In the genomic region with DNA sequence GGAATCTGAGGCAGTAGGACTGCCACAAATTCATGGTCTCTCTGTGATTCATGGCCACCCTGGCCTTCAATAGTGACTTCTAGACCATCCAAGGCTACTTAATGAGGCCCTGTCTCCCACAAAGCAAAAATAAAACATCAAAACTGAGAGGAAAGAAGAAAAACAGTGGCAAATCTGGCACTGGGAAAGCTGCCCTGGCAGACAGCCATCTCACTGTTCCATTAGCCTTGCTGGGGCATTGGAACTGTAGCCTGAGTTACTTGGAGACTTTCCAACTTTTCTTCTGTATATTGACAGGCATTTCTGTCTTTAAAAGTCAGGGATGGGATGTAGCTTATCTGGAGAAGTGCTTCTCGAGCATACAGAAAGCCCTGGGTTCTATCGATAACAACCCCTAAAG, we compare ENCODE assay signal across 17 mouse cellular contexts. TPM values are rescaled to one million over a fixed set of nuclear protein-coding genes. Genes with fewer than 3 reads are reported as not detected.
DNase-seq lines count a peak whose midpoint lies in the region; ATAC-seq and TF ChIP-seq lines count a peak whose summit lies in the region.
"Had no signal": no experiment of that assay in that cellular context is flagged by ENCODE, and none has a peak within 500 bp of the region (broad histone marks: within the 10 kb centered on the region; RNA-seq: fewer than 3 reads in every experiment).

No protein-coding gene starts in this region.

- H3K4me1 ChIP-seq in liver, adult 2 months (ENCODE audit: control insufficient read depth, insufficient read depth, low read length) = no peaks in the 10 kb centered on the region
- no peaks in the 10 kb centered on the region for H3K4me1 ChIP-seq in liver, embryonic 11.5 days (replicated peaks; ENCODE audit: control insufficient read depth, insufficient read depth, low read length)
- H3K4me1 ChIP-seq in forebrain, embryonic 11.5 days (replicated peaks; ENCODE audit: control insufficient read depth, insufficient read depth, low read length) = no peaks in the 10 kb centered on the region
- H3K4me1 ChIP-seq: embryonic facial prominence, embryonic 15.5 days; liver, embryonic 13.5 days had no signal

- no peaks in the 10 kb centered on the region for H3K9me3 ChIP-seq in liver, embryonic 11.5 days (ENCODE audit: control insufficient read depth, low read length)
- no peaks in the 10 kb centered on the region for H3K9me3 ChIP-seq in forebrain, embryonic 11.5 days (ENCODE audit: control insufficient read depth, low read length)
- H3K9me3 ChIP-seq: embryonic facial prominence, embryonic 15.5 days; liver, embryonic 13.5 days had no signal

- peak; percentile 54 to 64 for DNase-seq in cerebellum, postnatal 10 days
- DNase-seq in cerebellum, adult 9-10 months = no peak
- peak; percentile 23 for DNase-seq in liver, adult 2 months (ENCODE audit: extremely low read depth, low read depth, low spot score)
- no peak for DNase-seq in liver, embryonic 11.5 days (ENCODE audit: low spot score)
- DNase-seq in urinary bladder, postnatal 4 days (ENCODE audit: low spot score in 2 of 2) = peak; percentile 20 to 59
- no peak for DNase-seq in urinary bladder, adult 18-20 months (ENCODE audit: low spot score in 2 of 2)
- DNase-seq in retina, embryonic 14.5 days (ENCODE audit: low spot score) = no peak
- DNase-seq in forebrain, embryonic 11.5 days (ENCODE audit: low spot score) = no peak
- DNase-seq: gastrocnemius, postnatal 14 days; liver, embryonic 13.5 days had no signal

- no peak overlapping the region for H3K4me3 ChIP-seq in liver, adult 2 months (ENCODE audit: insufficient read depth, low read depth, low read length)
- no peak overlapping the region for H3K4me3 ChIP-seq in liver, embryonic 11.5 days (ENCODE audit: low read depth, low read length)
- no peak overlapping the region for H3K4me3 ChIP-seq in forebrain, embryonic 11.5 days (ENCODE audit: low read depth, low read length)
- H3K4me3 ChIP-seq: embryonic facial prominence, embryonic 15.5 days; liver, embryonic 13.5 days; myocyte had no signal

- no peak overlapping the region for H3K27ac ChIP-seq in liver, adult 2 months (replicated peaks; ENCODE audit: insufficient read depth, low read depth, low read length)
- no peak overlapping the region for H3K27ac ChIP-seq in liver, embryonic 11.5 days (ENCODE audit: low read depth, low read length)
- no peak overlapping the region for H3K27ac ChIP-seq in forebrain, embryonic 11.5 days (ENCODE audit: low read depth, low read length)
- H3K27ac ChIP-seq: embryonic facial prominence, embryonic 15.5 days; liver, embryonic 13.5 days had no signal

- H3K4me2 ChIP-seq in liver, embryonic 11.5 days = no peak overlapping the region
- H3K4me2 ChIP-seq in forebrain, embryonic 11.5 days (ENCODE audit: low read depth, low read length, severe bottlenecking) = no peak overlapping the region
- H3K4me2 ChIP-seq: embryonic facial prominence, embryonic 15.5 days; liver, embryonic 13.5 days had no signal

- no peak overlapping the region for H3K9ac ChIP-seq in liver, adult 2 months (ENCODE audit: low read depth, low read length)
- no peak overlapping the region for H3K9ac ChIP-seq in liver, embryonic 11.5 days (ENCODE audit: low read depth, low read length)
- H3K9ac ChIP-seq in forebrain, embryonic 11.5 days (ENCODE audit: low read length) = no peak overlapping the region
- H3K9ac ChIP-seq: embryonic facial prominence, embryonic 15.5 days; liver, embryonic 13.5 days had no signal

- no peaks in the 10 kb centered on the region for H3K79me2 ChIP-seq in liver, adult 2 months (ENCODE audit: control insufficient read depth, insufficient read depth, low read length)

- no peak for ATAC-seq in liver, embryonic 11.5 days (replicated peaks; ENCODE audit: low FRiP score)
- no peak for ATAC-seq in forebrain, embryonic 11.5 days (replicated peaks; ENCODE audit: low FRiP score)
- ATAC-seq: forebrain, embryonic 16.5 days had no signal

- WGBS in liver, adult 2 months = 66% methylated on average over 2 of the region's 2 CpGs
- 85% methylated on average over 2 of the region's 2 CpGs for WGBS in liver, embryonic 11.5 days
- 94% methylated on average over 2 of the region's 2 CpGs for WGBS in forebrain, embryonic 11.5 days

- no peak for TF ChIP-seq CTCF in liver, adult 2 months (IDR thresholded peaks at IDR 0.05; ENCODE audit: low read depth, low read length)

- H3K27me3 ChIP-seq in liver, adult 2 months (ENCODE audit: control insufficient read depth, insufficient read depth, low read length) = no peaks in the 10 kb centered on the region
- H3K27me3 ChIP-seq in liver, embryonic 11.5 days (replicated peaks; ENCODE audit: control insufficient read depth, insufficient read depth, low read length) = no peaks in the 10 kb centered on the region
- no peaks in the 10 kb centered on the region for H3K27me3 ChIP-seq in forebrain, embryonic 11.5 days (ENCODE audit: control insufficient read depth, insufficient read depth, low read length)
- H3K27me3 ChIP-seq: embryonic facial prominence, embryonic 15.5 days; liver, embryonic 13.5 days had no signal

- no peaks in the 10 kb centered on the region for H3K36me3 ChIP-seq in liver, adult 2 months (ENCODE audit: control insufficient read depth, insufficient read depth, low read length)
- no peaks in the 10 kb centered on the region for H3K36me3 ChIP-seq in liver, embryonic 11.5 days (ENCODE audit: control insufficient read depth, insufficient read depth, low read length)
- H3K36me3 ChIP-seq in forebrain, embryonic 11.5 days (ENCODE audit: control insufficient read depth, insufficient read depth, low read length) = no peaks in the 10 kb centered on the region
- H3K36me3 ChIP-seq: embryonic facial prominence, embryonic 15.5 days; liver, embryonic 13.5 days had no signal

- no peak for TF ChIP-seq POLR2A in liver, adult 2 months (IDR thresholded peaks at IDR 0.05; ENCODE audit: extremely low read depth, insufficient read depth, low read length)

RNA-seq across cellular contexts. Expression of gene Vmn2r8, which starts 14.6 kb away (rescaled TPM):
- total RNA-seq in liver, adult 2 months (2014; rRNA removed) = not detected in 2 replicates
- polyA plus RNA-seq in liver, adult 2 months (2012; rRNA removed) = not detected in 2 replicates
- not detected in 2 replicates for polyA plus RNA-seq in liver, embryonic 11.5 days (2014; fragmentation: Nextera tagmentation; extraction: Ambion mirVana)
- not detected in 2 replicates for polyA plus RNA-seq in forebrain, embryonic 11.5 days (2014; fragmentation: Nextera tagmentation; extraction: Ambion mirVana)
- total RNA-seq: gastrocnemius, postnatal 14 days; megakaryocyte progenitor cell, adult 5-6 weeks had no signal
- polyA plus RNA-seq: embryonic facial prominence, embryonic 15.5 days; forebrain, embryonic 16.5 days; heart, embryonic 14.5 days; hindbrain, embryonic 11.5 days; liver, embryonic 13.5 days; myocyte; stomach, embryonic 16.5 days had no signal

RNA-seq across cellular contexts. Expression of gene Tmed11, which starts 28.1 kb away (rescaled TPM):
- total RNA-seq in liver, adult 2 months (2014; rRNA removed) = 0.46 TPM in 1 of 2 replicates, not detected in the other
- polyA plus RNA-seq in liver, adult 2 months (2012; rRNA removed) = not detected in 2 replicates
- polyA plus RNA-seq in liver, embryonic 11.5 days (2014; fragmentation: Nextera tagmentation; extraction: Ambion mirVana) = not detected in 2 replicates
- not detected in 2 replicates for polyA plus RNA-seq in forebrain, embryonic 11.5 days (2014; fragmentation: Nextera tagmentation; extraction: Ambion mirVana)
- total RNA-seq: gastrocnemius, postnatal 14 days; megakaryocyte progenitor cell, adult 5-6 weeks had no signal
- polyA plus RNA-seq: embryonic facial prominence, embryonic 15.5 days; forebrain, embryonic 16.5 days; heart, embryonic 14.5 days; hindbrain, embryonic 11.5 days; liver, embryonic 13.5 days; myocyte had no signal

RNA-seq across cellular contexts. Expression of gene Vmn2r9, which starts 29.1 kb away (rescaled TPM):
- total RNA-seq in liver, adult 2 months (2014; rRNA removed) = not detected in 2 replicates
- polyA plus RNA-seq in liver, adult 2 months (2012; rRNA removed) = not detected in 2 replicates
- not detected in 2 replicates for polyA plus RNA-seq in liver, embryonic 11.5 days (2014; fragmentation: Nextera tagmentation; extraction: Ambion mirVana)
- not detected in 2 replicates for polyA plus RNA-seq in forebrain, embryonic 11.5 days (2014; fragmentation: Nextera tagmentation; extraction: Ambion mirVana)
- total RNA-seq: gastrocnemius, postnatal 14 days; megakaryocyte progenitor cell, adult 5-6 weeks had no signal
- polyA plus RNA-seq: embryonic facial prominence, embryonic 15.5 days; forebrain, embryonic 16.5 days; heart, embryonic 14.5 days; hindbrain, embryonic 11.5 days; liver, embryonic 13.5 days; myocyte; stomach, embryonic 16.5 days had no signal

RNA-seq across cellular contexts. Expression of gene Rnf212, which starts 48.5 kb away (rescaled TPM):
- total RNA-seq in liver, adult 2 months (2014; rRNA removed) = not detected in 2 replicates
- polyA plus RNA-seq in liver, adult 2 months (2012; rRNA removed) = not detected in 2 replicates
- 2.4 and 3.2 TPM in 2 replicates for polyA plus RNA-seq in liver, embryonic 11.5 days (2014; fragmentation: Nextera tagmentation; extraction: Ambion mirVana)
- polyA plus RNA-seq in forebrain, embryonic 11.5 days (2014; fragmentation: Nextera tagmentation; extraction: Ambion mirVana) = 0.95 and 2.2 TPM in 2 replicates
- total RNA-seq: gastrocnemius, postnatal 14 days had no signal
- polyA plus RNA-seq: embryonic facial prominence, embryonic 15.5 days; forebrain, embryonic 16.5 days; heart, embryonic 14.5 days; myocyte had no signal

Comparison
In these comparisons a context has a peak if more than half of its experiments do, and no peak if none do; other contexts are left out.
1. DNase-seq: peak in cerebellum, postnatal 10 days (2 of 2), liver, adult 2 months (single experiment) and urinary bladder, postnatal 4 days (2 of 2); none in cerebellum, adult 9-10 months (single experiment), liver, embryonic 11.5 days (single experiment), urinary bladder, adult 18-20 months (0 of 2), retina, embryonic 14.5 days (single experiment) and forebrain, embryonic 11.5 days (single experiment).